Mouse (Mus musculus): ENCODE measurements around the gene Tmprss11e.

DNA sequence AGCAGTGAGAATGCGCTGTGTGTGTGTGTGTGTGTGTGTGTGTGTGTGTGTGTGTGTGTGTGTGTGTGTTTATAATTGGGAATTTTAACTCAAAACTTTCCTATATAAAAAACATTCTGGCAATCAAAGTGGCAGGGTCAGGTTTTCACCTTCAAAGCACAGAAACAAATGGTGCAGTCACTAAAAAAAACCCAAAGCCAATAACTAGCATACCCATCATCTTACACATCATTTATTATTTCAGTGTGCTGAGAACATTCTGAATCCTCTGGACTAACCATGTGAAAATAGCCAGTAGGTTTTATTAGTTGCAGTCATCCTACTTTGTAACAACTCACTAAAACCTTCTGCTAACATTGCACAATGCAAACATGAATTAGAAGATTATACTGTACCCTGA is 38.6 kb upstream of the Tmprss11e start:
- TF ChIP-seq CTCF (conservative IDR thresholded peaks at IDR 0.05; ENCODE audit: insufficient read depth, insufficient read length, low read depth, low read length) (no peak), POLR2A (IDR thresholded peaks at IDR 0.05; ENCODE audit: low read depth, low read length) (no peak)
